Mouse (Mus musculus): ENCODE measurements around the gene Cd151. TPM values are rescaled to one million over a fixed set of nuclear protein-coding genes. Genes with fewer than 3 reads are reported as not detected.
"Not testable (repeated sequence)": the region's sequence is repeated elsewhere in the genome, so short reads cannot be mapped to it uniquely, and the experiment has no call there.

Cd151 gene
- total RNA-seq, 1 experiment from 2014 or later, result 310 TPM

- DNase-seq, result no peak
Observed at GRCm38 (mm10) chr7:141435856-141436522, 31.2 kb upstream of the Cd151 start.

DNA sequence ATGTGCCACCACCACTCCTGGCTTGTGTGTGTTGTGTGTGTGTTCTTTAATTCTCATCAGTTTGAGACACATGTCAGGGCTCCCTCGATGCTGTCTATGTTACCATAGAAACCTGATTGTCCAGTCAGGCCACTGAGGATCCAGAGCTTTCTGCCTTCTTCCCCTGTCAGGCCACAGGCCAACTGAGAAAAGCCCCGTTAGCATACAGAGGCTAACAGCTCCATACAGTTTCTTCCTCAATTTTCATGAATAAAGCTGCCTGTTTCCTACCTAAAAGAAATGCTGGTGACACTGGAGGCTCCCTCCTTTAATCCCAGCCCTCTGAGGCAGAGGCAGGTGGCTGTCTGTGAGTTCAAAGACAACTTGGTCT, 30.7 kb upstream of the Cd151 start:
- no peak for DNase-seq

DNA sequence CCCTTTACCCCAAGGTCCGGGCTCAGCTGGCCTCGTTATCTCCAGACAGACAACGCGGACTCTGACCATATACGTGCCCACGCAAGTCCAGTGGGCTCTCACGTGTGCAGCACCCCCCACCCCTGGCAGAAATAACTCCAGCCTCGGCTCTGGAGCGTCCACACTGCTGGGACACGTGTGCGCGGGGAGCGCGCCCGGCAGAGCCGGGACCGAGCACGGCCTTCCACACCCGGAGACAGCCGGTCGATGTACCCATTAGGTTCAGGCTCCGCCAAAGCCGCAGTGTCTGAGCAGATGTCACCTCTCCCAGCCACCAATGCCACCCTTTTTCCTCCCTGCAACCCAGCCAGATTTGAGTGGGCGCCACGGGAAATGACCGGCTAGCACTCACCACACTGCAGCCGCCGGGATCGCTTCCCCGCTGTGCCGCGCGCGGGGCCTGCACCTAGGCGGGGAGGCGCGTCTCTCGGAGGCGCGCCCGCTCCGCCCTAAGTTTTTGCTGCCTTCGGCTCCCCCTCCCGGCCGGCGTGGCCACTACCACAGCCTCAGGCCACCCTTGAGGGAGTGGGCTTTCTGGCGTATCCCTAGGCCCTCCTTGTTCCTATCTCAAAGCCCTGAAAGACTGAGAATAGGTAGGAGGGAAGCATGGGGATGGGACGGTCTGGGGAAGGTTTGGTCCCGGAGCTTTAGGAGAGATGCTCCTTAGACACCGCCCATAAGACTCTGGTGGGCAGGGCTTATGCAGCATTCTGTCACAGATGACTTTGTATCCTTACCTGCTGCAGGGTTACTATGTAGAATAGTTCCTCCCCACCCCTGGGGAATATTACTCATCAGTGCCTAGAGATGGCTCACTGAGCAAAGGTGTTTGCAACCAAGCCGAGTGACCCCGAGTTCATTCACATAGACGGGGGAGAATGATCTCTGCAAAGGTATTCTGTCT, 29.7 kb upstream of the Cd151 start, which contains the start of gene Slc25a22:
Slc25a22 (minus strand) TSS at position 715 of the 943 bp plus-strand sequence.
- peak; percentile 88 for DNase-seq

DNA sequence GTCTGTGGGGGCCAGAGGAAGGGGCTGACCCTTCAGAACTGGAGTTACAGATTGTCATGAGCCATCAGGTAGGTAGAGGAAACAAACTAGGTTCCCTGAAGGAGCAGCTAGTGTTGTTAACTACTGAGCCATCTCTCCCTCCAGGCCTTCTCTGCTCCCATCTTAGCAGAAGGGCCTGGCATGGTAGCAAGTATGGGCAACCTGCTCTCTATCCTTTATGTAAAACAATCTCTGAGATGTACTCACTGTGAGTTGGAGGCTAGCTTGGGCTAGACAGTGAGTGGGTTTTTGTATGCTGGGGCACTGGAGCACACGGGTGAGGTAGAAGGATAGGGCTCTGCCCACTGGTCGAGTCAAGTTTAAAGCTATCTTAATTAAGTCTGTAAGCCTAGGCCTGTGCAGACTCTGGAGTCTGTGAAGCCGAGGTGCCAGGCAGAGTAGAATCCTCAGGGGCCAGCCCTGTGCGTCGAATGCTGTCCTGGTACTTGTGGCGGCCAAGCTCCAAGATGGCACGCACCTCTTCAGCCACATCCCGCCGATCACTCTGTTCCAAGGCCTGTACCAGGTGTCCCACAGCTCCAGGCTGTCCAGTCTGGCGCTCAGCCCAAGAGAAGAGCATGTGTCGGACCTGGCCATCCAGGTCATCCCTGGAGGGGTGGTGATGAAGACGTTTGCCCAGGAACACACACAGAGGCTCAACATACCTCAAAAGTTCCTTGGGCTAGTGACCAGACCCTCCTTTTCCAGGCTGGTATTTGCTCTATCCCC, 28.8 kb upstream of the Cd151 start:
- no peak for DNase-seq

DNA sequence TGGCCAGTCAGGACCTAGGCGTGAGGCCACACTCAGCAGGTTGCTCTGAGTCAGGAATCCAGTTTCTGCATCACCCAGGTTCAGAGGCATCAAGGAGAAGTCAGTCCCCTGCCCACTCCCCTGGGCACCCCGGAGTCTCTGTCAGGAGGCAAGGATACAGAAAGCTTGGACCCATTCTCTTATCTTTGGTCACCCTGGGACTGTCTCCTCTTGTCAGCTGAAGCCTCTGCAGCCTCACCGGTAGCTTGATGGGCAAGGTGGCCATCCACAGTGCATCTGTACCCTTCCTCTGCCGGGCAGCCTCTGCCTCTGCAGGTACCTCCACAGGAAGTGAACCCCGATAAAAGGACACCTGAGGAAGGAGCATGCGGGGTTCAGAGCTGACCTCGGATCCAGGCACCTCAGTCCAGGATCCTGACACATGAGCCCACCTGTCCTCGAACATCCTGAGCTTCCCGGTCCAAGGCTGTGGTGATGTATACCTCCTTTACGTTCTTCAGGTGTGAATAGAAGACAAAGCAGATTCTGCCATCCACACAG, 28.0 kb upstream of the Cd151 start:
- DNase-seq, result no peak

GRCm38 (mm10) chr7:141439811-141440210, 27.4 kb upstream of the Cd151 start:
- no peak for DNase-seq

DNA sequence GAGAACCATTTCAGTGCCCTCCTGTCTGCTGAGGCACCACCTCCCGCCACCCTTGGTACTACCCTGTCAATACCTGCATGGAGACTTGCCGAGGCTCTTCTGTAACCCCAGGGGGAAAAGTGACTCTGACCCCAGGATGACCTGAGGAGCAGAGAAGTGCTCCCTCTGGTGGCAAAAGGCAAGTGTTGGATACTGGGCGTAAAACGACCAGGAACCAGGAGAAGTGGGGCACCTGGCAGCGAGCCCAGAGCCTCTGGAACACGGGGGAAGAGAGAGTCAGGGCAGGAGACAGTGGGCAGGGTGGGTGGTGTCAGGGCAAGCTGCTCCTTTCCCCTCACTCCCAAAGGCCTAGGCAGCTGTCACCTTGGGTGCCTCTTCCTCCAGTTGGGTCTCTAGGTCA, 26.6 kb upstream of the Cd151 start:
- DNase-seq, result peak; percentile 69

DNA sequence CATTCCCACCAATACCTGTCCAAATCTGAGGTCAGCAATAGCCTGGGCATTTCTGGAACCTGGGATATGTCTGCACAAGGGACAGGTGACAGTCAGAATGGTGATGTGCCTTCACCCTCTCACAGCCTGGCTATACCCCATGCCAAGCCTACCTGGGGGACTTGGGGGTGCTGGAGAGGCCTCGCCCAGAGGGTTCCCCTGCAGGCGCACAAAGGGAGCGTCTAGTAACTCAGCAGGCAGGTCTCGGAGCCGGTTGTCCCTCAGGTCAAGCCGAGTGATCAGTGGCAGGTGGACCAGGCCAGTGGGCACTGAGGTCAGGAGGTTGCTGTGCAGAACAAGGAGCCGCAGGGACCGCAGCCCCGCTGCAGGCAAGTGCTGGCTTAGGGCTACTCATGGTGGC, 25.7 kb upstream of the Cd151 start:
- DNase-seq, result no peak

GRCm38 (mm10) chr7:141442199-141442598, 25.0 kb upstream of the Cd151 start:
- no peak for DNase-seq

- DNase-seq, result no peak
Observed at GRCm38 (mm10) chr7:141443081-141443821, 23.9 kb upstream of the Cd151 start.

- DNase-seq, result peak; percentile 71
Observed at GRCm38 (mm10) chr7:141443828-141444237, 23.4 kb upstream of the Cd151 start, which contains the start of gene Pidd1. Pidd1 (minus strand) TSS chr7:141444025.

DNA sequence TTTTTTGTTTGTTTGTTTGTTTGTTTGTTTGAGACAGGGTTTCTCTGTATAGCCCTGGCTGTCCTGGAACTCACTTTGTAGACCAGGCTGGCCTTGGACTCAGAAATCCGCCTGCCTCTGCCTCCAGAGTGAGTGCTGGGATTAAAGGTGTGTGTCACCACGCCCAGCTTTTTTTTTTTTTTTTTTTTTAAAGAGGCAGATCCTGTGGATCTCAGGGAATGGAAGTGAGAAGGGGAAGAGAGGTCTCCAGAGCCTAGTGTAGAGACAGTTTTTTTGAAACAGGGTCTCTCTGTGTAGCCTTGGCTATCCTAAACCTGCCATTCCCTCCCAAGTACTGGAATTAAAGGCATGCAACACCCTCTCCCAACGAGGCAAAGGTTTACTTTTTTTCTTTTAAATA, 20.8 kb upstream of the Cd151 start:
- not testable (repeated sequence) for DNase-seq

DNA sequence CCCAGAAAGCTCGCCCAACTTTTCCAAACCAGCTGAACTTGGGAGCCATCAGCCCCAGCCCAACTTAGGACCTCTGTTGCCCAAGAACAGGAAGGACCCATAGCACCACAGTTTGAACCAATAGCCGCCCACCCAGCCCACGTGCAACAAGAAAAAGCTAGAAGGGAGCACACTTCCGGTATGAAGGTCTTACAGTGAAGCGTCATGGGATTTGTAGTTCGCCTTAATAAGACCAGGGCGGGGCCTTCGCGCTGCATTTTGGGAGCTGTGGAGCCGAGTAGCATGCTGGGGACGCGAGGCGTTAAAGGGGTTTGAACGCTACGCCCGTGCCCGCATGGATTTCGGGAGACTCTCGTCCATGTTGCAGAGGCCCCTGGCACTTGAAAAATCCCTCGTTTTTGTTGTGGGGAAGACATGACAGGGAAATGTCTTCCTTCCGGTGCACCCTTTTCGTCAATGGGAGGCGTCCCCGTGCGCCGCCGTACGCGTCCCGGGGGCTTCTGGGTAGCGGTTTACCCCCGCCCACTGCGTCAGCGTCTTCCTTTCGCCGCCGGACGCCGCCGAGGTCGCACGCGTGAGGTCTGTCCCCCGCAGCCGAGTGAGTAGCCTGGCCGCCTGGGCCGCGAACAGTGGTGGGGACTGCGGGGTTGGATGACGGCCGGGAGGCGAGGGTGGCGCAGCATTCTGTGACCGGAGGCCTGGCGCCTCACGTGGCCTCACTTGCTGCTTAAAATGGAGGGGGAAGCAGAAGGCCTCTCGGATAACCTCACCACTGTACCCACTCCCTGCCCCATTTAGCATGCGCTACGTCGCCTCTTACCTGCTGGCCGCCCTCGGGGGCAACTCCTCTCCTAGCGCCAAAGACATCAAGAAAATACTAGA, 19.8 kb upstream of the Cd151 start, which contains the start of gene Rplp2:
Rplp2 (plus strand) TSS at position 261 of the 882 bp plus-strand sequence.
- DNase-seq, result peak; percentile 93

DNA sequence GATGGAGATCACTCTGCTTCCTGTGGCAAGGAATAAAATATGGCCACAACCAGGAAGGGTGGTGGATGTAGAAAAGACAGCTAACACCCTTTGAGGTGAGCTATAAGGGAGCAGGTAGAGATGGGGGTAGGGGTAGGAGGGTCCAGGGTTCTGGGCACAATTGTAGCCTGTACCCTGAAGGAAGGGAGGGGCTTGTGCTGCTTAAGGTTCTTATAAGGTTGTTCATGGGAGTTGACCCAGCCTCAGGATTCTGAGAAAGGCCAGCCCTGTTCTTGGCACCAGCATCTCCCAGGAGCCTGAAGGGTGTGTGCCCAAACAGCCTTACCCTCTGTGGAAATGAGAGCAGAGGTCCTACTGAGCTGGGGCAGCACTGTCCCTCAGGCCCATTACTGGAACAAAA, 15.3 kb upstream of the Cd151 start:
- no peak for DNase-seq

- no peak for DNase-seq
Observed at GRCm38 (mm10) chr7:141453636-141454035, 13.6 kb upstream of the Cd151 start.

GRCm38 (mm10) chr7:141454967-141455551, 12.1 kb upstream of the Cd151 start, which contains the start of gene Pnpla2:
Pnpla2 (plus strand) TSS chr7:141455198.
- peak; percentile 98 for DNase-seq

GRCm38 (mm10) chr7:141455610-141456314, 11.4 kb upstream of the Cd151 start:
- DNase-seq, result peak; percentile 68

DNA sequence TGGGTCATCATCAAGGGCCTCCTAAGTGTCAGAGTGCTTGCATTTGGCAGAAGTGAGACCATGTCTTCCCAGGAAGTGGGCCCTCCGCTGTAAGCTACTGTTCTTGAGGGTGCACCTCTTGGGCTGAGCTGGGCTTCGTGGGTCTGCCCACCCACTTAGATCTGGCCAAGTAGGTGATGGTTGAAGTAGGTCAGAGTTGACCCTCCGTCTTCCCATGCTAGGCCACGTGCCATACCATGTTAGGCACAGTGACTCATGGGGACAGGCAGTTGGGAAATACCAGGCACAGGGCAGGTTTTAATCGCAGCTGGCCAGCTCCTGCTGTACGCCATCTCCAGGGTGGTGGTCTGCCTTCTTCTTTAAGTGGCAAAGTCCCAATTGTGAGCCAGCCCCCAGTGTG, 10.5 kb upstream of the Cd151 start:
- peak; percentile 65 for DNase-seq

DNA sequence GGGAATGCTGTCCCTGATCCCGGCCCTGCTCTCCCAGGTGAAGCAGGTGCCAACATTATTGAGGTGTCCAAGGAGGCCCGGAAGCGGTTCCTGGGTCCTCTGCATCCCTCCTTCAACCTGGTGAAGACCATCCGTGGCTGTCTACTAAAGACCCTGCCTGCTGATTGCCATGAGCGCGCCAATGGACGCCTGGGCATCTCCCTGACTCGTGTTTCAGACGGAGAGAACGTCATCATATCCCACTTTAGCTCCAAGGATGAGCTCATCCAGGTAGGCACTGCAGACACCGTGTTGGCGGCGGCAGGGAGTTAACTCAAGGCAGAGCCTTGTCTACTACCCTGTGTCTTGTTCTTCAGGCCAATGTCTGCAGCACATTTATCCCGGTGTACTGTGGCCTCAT, 10.0 kb upstream of the Cd151 start:
- no peak for DNase-seq
